Mouse (Mus musculus): Measurements from ENCODE around the gene Gstp3. TPM values are rescaled to one million over a fixed set of nuclear protein-coding genes. Genes with fewer than 3 reads are reported as not detected.
A peak's percentile ranks its signal among the peaks of the same experiment; 100 is the strongest.
"Not testable (repeated sequence)": the region's sequence is repeated elsewhere in the genome, so short reads cannot be mapped to it uniquely, and the experiment has no call there.

Gene Gstp3
- total RNA-seq, 2 experiments from 2014 or later, result not detected

- no peak for DNase-seq
- intact Hi-C loops (cut with DNase I), result no loop called here
Observed at GRCm38 (mm10) chr19:4066280-4066679, 6.9 kb upstream of the Gstp3 start.

- intact Hi-C loops (cut with DNase I); DNase-seq: not testable (repeated sequence)
Observed at GRCm38 (mm10) chr19:4064501-4064900, 5.1 kb upstream of the Gstp3 start.

DNA sequence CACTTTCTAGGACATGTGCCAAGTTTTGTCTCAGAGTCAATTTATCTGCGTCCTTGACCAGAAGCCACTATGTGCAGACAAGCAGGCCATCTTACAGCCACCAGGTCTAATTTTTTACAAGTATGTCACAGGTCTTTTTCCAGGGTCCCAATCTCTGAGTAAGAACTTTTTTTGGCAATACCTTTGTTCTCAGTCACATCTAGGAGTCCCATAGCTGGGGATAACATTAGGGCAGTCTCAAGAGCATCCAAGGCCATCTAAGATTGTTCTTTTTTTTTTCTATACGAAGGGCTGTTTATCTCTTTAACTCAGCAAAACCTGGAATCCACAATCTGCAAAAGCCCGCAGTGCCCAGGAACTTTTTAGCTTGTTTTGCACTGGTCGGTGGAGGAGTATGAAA, 4.0 kb upstream of the Gstp3 start:
- intact Hi-C loops (cut with DNase I), result not testable (repeated sequence)

GRCm38 (mm10) chr19:4060899-4061465, 1.6 kb upstream of the Gstp3 start:
- intact Hi-C loops (cut with DNase I), result no loop called here

More for the DNA sequence above, 4.0 kb upstream of the Gstp3 start:
- not testable (repeated sequence) for DNase-seq

DNA sequence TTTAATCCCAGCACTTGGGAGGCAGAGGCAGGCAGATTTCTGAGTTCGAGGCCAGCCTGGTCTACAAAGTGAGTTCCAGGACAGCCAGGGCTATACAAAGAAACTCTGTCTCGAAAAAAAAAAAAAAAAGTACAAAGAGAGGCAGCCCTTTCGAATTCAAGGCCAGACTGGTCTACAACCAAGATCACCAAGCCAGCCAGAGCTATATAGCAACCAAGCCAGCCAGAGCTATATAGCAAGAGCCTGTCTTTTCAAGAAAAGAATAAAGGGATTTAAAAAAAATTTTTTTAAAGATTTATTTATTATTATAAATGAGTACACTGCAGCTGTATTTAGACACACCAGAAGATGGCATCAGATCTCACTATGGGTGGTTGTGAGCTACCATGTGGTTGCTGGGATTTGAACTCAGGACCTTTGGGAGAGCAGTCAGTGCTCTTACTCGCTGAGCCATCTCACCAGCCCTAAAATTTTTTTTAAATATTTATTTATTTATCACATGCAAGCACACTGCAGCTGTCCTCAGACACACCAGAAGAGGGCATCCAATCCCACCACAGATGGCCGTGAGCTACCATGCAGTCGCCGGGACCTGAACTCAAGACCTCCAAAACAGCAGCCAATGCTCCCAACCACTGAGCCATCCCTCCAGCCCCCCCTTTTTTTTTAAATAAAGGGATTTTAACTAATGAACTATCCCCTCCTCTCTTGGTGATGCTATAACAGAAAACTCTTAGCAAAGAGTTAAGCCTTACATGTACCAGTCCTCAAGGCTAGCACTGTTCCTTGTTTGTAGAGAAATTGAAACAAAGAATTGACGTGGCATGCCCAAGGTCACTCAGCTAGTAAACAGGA, 902 bp upstream of the Gstp3 start:
- intact Hi-C loops (cut with DNase I); DNase-seq: not testable (repeated sequence)

More at GRCm38 (mm10) chr19:4060899-4061465, 1.6 kb upstream of the Gstp3 start:
- DNase-seq, result no peak

DNA sequence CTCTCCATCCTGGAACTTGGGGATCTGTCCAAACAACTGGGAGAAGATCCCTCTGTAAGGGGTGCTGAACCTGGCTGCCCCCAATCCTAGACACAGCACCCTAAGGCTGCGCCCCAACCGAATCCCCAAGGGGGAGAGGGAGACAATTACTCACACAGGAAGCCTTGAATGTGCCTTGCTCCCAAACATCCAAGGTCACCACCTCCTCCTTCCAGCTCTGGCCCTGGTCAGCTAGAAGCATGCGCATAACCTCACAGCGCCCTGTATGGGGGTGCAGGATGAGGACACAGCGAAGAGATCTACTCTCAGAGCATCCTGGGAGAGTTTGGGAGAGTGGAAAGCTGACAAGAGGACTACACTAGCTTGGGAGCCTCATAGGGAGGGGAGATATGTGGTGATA, 788 bp downstream of the Gstp3 start:
- intact Hi-C loops (cut with DNase I), result no loop called here
- no peak for DNase-seq

DNA sequence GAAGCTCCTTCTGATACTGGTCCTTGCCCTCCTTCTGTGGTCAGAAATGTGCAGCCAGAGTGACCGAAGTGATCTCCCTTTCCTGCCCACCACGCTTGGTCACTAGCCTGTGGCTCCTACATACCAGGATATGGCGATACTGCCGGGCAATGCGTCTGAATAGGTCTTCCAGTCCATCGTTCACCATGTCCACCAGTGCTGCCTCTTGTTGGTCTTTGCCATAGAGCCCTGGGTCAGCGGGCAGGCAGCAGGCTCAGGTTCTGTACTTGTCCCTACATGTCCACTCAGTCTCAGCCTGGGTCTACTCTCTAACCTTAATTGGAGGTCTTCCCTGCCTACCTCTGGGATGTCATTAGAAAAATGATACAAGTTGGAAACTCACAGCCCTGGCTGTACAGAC, 1.4 kb downstream of the Gstp3 start:
- no peak for DNase-seq
- intact Hi-C loops (cut with DNase I), result loop anchor here (1.0 kb wide), 1 partner anchor 13 kb away; no protein-coding TSS in a partner anchor

DNA sequence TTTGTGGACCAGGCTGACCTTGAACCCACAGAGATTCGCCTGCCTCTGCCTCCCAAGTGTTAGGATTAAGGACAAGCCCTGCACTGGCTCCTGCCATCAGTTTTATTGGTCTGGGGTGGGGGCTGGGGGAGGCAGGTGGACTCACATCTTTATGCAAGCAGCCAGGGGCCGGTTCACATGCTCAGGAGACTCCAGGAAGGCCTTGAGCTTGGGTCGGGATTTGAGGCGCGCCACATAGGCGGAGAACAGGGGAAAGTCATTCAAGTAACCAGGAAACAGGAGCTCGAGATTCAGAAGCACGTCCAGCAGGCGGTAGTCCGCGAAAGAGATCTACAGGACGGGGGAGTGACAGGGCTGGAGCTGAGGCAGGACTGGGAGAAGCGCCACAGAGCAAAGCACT, 2.0 kb downstream of the Gstp3 start:
- no peak for DNase-seq
- intact Hi-C loops (cut with DNase I), result loop anchor here (1.0 kb wide), 1 partner anchor 14 kb away; no protein-coding TSS in a partner anchor

DNA sequence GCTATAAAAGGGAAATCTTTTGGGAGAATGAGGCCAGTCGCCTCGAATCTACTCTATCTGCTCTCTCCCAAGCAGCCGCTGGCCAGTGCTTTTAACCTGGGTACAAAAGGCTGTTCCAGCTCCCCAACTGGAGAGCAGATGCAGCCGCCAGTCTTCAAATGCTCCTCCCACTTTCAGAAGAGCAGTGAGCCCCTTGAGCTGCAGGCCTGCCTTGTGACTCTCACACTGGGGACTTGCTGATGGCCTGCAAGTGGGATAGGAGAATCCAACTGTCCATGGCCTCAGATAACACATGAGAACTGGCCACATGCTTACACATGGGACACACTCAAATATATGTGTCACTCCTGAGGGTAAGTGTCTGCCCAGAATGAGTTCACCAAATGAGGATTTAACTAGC, 2.6 kb downstream of the Gstp3 start:
- intact Hi-C loops (cut with DNase I), result loop anchor here (1.0 kb wide), 1 partner anchor 15 kb away; no protein-coding TSS in a partner anchor
- DNase-seq, result no peak

DNA sequence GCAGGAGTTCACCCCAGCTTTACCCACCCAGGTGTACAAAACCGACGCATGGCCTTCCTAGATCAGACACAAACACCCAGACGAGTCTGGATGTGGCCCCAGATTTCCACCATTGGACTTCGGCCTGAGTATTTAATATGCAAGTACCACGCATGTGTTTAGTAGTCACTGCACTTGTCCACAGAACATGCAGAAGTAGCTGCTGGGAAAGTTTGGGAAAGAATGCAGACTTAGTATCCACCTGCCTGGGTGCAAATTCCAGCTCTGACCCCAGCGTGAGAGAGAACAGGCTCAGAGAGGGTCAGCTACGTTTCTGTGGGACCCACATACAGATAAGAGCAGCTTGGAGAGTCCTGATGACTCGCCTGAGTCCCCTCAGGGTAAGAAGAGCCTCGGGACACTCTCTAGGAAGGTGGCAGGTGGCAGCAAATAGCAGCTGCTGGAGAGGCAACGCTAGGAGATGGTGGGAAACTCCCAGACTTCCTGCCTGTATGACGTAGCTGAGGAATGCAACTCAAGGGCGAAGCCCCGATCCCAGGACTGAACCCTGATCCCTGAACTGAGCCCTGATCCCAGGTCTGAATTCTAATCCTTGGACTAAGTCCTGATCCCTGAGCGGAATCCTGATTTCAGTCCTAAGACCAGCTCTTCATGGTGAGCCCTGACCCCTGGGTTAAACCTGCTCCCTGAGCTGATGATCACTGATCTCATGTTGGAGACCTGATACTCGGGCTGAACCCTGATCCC, 3.2 kb downstream of the Gstp3 start:
- intact Hi-C loops (cut with DNase I), result no loop called here

GRCm38 (mm10) chr19:4055216-4055946, 4.0 kb downstream of the Gstp3 start:
- intact Hi-C loops (cut with DNase I), result no loop called here
- DNase-seq, result no peak

More for the DNA sequence above, 3.2 kb downstream of the Gstp3 start:
- no peak for DNase-seq

GRCm38 (mm10) chr19:4054613-4055012, 4.8 kb downstream of the Gstp3 start:
- DNase-seq, result no peak
- intact Hi-C loops (cut with DNase I), result no loop called here

- no peak for DNase-seq
- intact Hi-C loops (cut with DNase I), result loop anchor here (2.0 kb wide), 1 partner anchor 176 kb away; no protein-coding TSS in a partner anchor
Observed at GRCm38 (mm10) chr19:4052516-4053030, 6.8 kb downstream of the Gstp3 start.

DNA sequence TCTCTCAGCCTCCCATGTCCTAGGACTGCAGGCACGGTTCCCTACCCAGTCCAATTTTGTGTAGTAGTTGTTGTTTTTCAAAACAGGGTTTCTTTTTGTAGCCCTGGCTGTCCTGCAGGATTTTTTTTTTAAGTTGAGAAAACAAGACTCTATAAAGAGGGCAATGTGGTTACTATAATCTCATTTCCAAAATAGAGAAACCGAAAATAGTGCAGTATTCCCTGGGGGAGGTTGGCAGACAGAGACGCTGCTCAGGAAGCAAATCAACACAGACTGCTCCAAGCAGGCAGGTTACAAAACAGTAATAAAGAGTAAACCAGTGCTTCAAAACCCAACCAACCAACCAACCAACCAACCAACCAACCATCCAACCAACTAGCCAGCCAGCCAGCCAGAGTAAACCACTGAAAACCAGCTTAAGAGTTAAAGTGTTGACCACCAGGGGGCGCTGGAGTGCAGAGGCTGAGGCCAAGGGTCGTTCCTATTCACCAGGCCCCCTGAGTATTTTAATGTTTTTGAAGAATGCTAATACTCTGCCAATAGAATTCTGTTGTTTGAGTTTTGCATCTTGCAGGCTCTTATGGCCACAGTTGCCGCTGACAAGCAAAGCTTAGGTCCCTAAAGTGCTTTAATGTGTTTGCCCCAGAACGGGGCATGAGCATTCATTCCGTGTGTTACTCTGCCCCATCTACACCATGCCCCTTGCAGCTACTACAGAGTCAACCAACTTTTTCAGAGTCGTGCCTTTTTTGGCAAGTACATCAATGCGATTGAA, 7.4 kb downstream of the Gstp3 start:
- intact Hi-C loops (cut with DNase I), result loop anchor here (2.0 kb wide), 1 partner anchor 177 kb away; no protein-coding TSS in a partner anchor
- peak; percentile 72 to 83 for DNase-seq

- DNase-seq, result no peak
- intact Hi-C loops (cut with DNase I), result no loop called here
Observed at GRCm38 (mm10) chr19:4051016-4051415, 8.4 kb downstream of the Gstp3 start.

DNA sequence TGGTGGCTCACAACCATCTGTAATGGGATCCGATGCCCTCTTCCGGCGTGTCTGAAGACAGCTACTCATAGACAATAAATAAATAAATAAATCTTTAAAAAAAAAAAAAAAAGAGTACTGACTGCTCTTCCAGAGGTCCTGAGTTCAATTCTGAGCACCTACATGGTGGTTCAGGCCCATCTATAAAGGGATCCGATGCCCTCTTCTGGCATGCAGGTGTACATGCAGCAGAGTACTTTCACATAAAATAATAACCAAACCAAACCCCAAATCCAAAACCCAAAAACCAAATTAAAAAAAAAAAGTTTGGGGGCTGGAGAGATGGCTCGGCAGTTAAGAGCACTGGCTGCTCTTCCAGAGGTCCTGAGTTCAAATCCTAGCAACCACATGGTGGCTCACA, 10.3 kb downstream of the Gstp3 start:
- intact Hi-C loops (cut with DNase I); DNase-seq: not testable (repeated sequence)

GRCm38 (mm10) chr19:4047859-4048258, 11.5 kb downstream of the Gstp3 start:
- peak; percentile 79 to 87 for DNase-seq
- intact Hi-C loops (cut with DNase I), result loop anchor here (1.0 kb wide), 1 partner anchor 29 kb away; no protein-coding TSS in a partner anchor

- no peak for DNase-seq
- intact Hi-C loops (cut with DNase I), result no loop called here
Observed at GRCm38 (mm10) chr19:4046866-4047254, 12.5 kb downstream of the Gstp3 start.

Data from heart, postnatal 36 days (tissue).